Mouse (Mus musculus): ENCODE measurements around the gene Gabbr2. TPM values are rescaled to one million over a fixed set of nuclear protein-coding genes. Genes with fewer than 3 reads are reported as not detected.

The Gabbr2 gene
- polyA plus RNA-seq, 1 experiment from 2014 or later, result 0.20 TPM

DNA sequence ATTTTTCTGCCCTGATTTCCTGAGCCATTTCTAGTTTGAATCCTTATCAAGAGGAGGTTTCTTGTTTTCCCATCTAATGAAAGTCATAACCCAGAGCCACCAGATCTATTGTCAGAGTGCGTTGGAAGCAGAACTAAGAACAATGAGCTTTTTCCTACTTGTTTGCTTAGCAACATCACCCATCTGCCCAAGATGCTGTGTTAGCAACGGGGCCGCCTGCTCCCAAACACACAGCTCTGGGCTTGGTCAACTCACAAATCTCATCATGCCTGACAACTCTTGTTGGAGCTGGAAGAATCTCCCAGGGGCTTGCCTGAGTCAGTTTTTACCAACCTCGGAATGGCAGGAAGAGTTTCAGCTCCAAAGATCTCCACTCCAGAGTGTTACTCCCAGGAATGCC, 111.7 kb downstream of the Gabbr2 start:
- ATAC-seq (ENCODE audit: insufficient number of reproducible peaks, low FRiP score, low TSS enrichment, low read depth), result no peak
- DNase-seq (ENCODE audit: low spot score), result no peak
- Histone ChIP-seq H3K4me3 (ENCODE audit: low read depth, low read length) (no peak overlapping the region), H3K36me3 (ENCODE audit: control insufficient read depth, insufficient read depth, low read length) (no peaks in the 10 kb centered on the region), H3K27ac (replicated peaks; ENCODE audit: low read depth, low read length) (no peak overlapping the region), H3K4me2 (ENCODE audit: low read depth, severe bottlenecking) (no peak overlapping the region), H3K9me3 (ENCODE audit: control insufficient read depth, low read length) (no peaks in the 10 kb centered on the region), H3K9ac (ENCODE audit: low read length) (no peak overlapping the region), H3K4me1 (ENCODE audit: control insufficient read depth, insufficient read depth, low read length) (peaks cover 4% of the 10 kb centered on the region; the same call in 1 of the 2 replicates), H3K27me3 (ENCODE audit: control insufficient read depth, insufficient read depth, low read length) (no peaks in the 10 kb centered on the region)
- 55% methylated on average over 4 of the region's 4 CpGs for WGBS

DNA sequence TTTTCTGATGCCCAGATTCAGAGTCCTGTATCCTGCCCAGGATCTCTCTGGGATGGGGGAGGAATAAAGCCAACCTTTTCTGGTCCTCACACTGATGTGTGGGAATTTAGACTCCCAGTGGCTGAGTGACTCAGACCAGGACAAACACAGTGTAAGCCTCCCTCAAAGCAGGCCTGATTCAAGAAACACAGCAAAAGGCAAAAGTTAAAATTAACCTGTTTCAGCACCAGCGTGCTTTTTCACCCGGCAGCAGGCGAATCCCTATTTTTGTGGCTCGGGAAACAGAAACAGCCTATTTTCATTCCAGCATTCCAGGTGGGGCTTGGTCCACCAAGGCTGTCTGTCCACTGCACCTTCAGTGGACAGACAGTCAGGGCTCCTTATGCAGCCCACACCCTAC, 118.9 kb downstream of the Gabbr2 start:
- 87% methylated on average over 4 of the region's 4 CpGs for WGBS
- no peak for DNase-seq (ENCODE audit: low spot score)
- H3K27me3 ChIP-seq (ENCODE audit: control insufficient read depth, insufficient read depth, low read length), result no peaks in the 10 kb centered on the region

DNA sequence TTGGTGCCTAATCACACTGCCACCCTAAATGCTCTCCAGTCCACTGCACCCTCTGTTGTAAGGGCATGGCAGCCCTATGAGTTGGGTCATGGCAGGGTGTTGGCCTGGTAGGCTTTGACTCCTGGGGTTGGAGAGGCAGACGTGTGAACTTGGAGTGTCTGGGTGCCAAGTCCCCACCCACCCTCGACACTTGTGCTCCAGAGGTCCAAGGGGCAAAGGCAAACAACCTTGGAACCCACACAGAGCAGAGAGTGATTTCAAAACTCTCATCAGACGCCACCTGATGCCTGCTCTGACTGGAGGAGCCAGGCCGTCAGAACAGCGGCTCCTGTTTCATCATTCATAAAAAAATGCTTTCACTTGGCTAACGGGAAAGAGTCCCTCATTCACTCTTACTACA, 121.5 kb downstream of the Gabbr2 start:
- no peaks in the 10 kb centered on the region for H3K4me1 ChIP-seq (ENCODE audit: control insufficient read depth, insufficient read depth, low read length)
- no peak overlapping the region for H3K27ac ChIP-seq (replicated peaks; ENCODE audit: low read depth, low read length)
- no peak for DNase-seq (ENCODE audit: low spot score)
- 42% methylated on average over 6 of the region's 6 CpGs for WGBS
- no peaks in the 10 kb centered on the region for H3K9me3 ChIP-seq (ENCODE audit: control insufficient read depth, low read length)
- H3K4me3 ChIP-seq (ENCODE audit: low read depth, low read length), result no peak overlapping the region
- no peaks in the 10 kb centered on the region for H3K36me3 ChIP-seq (ENCODE audit: control insufficient read depth, insufficient read depth, low read length)
- ATAC-seq (ENCODE audit: insufficient number of reproducible peaks, low FRiP score, low TSS enrichment, low read depth), result no peak
- no peak overlapping the region for H3K4me2 ChIP-seq (ENCODE audit: low read depth, severe bottlenecking)
- H3K27me3 ChIP-seq (ENCODE audit: control insufficient read depth, insufficient read depth, low read length), result no peaks in the 10 kb centered on the region
- H3K9ac ChIP-seq (ENCODE audit: low read length), result no peak overlapping the region

More for the DNA sequence above, 118.9 kb downstream of the Gabbr2 start:
- ATAC-seq (ENCODE audit: insufficient number of reproducible peaks, low FRiP score, low TSS enrichment, low read depth), result no peak
- H3K4me2 ChIP-seq (ENCODE audit: low read depth, severe bottlenecking), result no peak overlapping the region
- H3K4me3 ChIP-seq (ENCODE audit: low read depth, low read length), result no peak overlapping the region
- H3K36me3 ChIP-seq (ENCODE audit: control insufficient read depth, insufficient read depth, low read length), result no peaks in the 10 kb centered on the region
- no peak overlapping the region for H3K27ac ChIP-seq (replicated peaks; ENCODE audit: low read depth, low read length)
- no peaks in the 10 kb centered on the region for H3K4me1 ChIP-seq (ENCODE audit: control insufficient read depth, insufficient read depth, low read length)
- no peak overlapping the region for H3K9ac ChIP-seq (ENCODE audit: low read length)
- no peaks in the 10 kb centered on the region for H3K9me3 ChIP-seq (ENCODE audit: control insufficient read depth, low read length)

DNA sequence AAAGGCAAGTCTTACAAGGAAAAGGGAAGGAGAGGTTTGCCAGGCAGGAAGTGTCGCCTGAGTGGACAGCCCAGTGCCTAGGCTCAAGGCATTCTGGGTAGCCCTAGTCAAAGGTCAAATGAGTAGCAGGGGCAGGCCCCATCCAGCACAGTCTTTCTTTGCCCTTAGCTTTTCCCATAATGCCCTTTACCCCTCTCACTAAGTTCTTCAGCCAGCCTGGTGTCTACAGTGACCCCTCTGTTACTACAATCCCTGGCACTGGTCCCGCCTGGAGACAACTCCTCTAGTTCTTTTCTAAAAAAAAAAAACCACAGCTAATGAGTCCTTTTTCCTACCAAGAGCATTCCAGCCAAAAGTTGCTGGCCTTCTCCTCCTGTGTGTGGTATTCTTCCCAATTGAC, 122.3 kb downstream of the Gabbr2 start:
- Histone ChIP-seq H3K4me2 (ENCODE audit: low read depth, severe bottlenecking) (no peak overlapping the region), H3K4me3 (ENCODE audit: low read depth, low read length) (no peak overlapping the region), H3K9me3 (ENCODE audit: control insufficient read depth, low read length) (no peaks in the 10 kb centered on the region), H3K9ac (ENCODE audit: low read length) (no peak overlapping the region), H3K4me1 (ENCODE audit: control insufficient read depth, insufficient read depth, low read length) (no peaks in the 10 kb centered on the region), H3K27me3 (ENCODE audit: control insufficient read depth, insufficient read depth, low read length) (no peaks in the 10 kb centered on the region), H3K36me3 (ENCODE audit: control insufficient read depth, insufficient read depth, low read length) (no peaks in the 10 kb centered on the region), H3K27ac (replicated peaks; ENCODE audit: low read depth, low read length) (no peak overlapping the region)
- DNase-seq (ENCODE audit: low spot score) (no peak), ATAC-seq (ENCODE audit: insufficient number of reproducible peaks, low FRiP score, low TSS enrichment, low read depth) (no peak)
- WGBS, result 86% methylated on average over 2 of the region's 2 CpGs

DNA sequence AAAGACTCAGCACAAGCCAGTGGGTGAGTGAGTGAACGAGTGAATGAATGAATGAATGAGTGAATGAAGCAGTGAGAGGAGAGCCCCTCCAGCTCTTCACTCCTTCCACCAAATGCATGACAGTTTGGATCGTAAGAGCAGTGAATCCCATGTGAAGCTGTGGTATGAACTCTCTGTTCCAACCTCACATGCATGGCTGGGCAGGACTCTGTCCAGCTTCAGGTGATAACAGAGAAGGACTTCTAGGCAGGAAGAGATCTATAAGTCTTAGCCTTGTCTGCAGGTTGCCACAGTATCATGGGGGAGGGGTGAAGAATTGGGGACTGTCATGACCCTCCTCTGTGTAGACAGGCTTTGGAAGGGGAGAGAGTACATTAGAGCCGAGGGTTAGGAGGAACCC, 122.8 kb downstream of the Gabbr2 start:
- DNase-seq (ENCODE audit: low spot score) (no peak), ATAC-seq (ENCODE audit: insufficient number of reproducible peaks, low FRiP score, low TSS enrichment, low read depth) (no peak)
- Histone ChIP-seq H3K27ac (replicated peaks; ENCODE audit: low read depth, low read length) (no peak overlapping the region), H3K4me3 (ENCODE audit: low read depth, low read length) (no peak overlapping the region), H3K27me3 (ENCODE audit: control insufficient read depth, insufficient read depth, low read length) (no peaks in the 10 kb centered on the region), H3K36me3 (ENCODE audit: control insufficient read depth, insufficient read depth, low read length) (no peaks in the 10 kb centered on the region), H3K9ac (ENCODE audit: low read length) (no peak overlapping the region), H3K4me1 (ENCODE audit: control insufficient read depth, insufficient read depth, low read length) (no peaks in the 10 kb centered on the region), H3K4me2 (ENCODE audit: low read depth, severe bottlenecking) (no peak overlapping the region), H3K9me3 (ENCODE audit: control insufficient read depth, low read length) (no peaks in the 10 kb centered on the region)
- WGBS, result 89% methylated on average over 3 of the region's 3 CpGs

DNA sequence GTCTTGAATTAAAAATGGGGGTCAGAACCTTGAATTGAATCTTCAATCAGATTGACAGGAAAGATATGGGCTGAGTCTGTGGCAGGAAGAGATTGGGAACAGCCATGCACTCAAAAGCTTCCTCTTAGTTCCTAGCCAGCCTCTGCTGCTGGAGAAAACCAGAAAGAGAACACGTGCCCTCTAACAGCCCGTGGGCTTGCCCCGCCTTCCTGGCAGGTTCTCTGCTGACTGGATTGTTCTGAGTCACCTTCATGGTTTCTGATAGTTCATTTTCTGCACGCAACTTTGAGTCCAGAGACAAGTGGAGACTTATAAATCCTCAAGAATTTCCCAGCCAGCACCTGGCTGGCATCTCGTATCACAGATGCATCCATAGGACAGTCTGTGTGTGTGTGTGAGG, 123.5 kb downstream of the Gabbr2 start:
- ATAC-seq (ENCODE audit: insufficient number of reproducible peaks, low FRiP score, low TSS enrichment, low read depth), result no peak

DNA sequence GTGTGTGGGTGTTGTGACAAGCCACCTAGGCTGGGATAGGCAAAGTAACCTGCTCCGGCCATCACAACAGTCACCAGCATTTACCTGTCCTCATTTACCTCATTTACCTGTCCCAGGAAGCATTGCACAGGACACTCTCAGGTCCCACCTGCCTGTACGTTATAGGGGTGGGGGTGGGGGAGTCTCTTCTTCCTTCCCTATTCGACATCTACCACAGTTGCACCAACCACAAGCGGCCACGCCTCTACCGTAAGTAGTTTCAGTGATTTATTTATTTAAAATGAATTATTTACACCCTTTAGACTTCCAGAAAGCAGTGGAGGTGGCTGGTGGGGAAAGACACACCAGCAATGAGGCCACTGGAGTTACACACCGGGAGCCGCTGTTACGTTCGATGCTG, 123.9 kb downstream of the Gabbr2 start:
- no peaks in the 10 kb centered on the region for H3K4me1 ChIP-seq (ENCODE audit: control insufficient read depth, insufficient read depth, low read length)
- H3K9ac ChIP-seq (ENCODE audit: low read length), result no peak overlapping the region
- no peak overlapping the region for H3K4me3 ChIP-seq (ENCODE audit: low read depth, low read length)
- no peak overlapping the region for H3K4me2 ChIP-seq (ENCODE audit: low read depth, severe bottlenecking)
- ATAC-seq (ENCODE audit: insufficient number of reproducible peaks, low FRiP score, low TSS enrichment, low read depth), result no peak
- 91% methylated on average over 10 of the region's 10 CpGs for WGBS
- DNase-seq (ENCODE audit: low spot score), result no peak
- H3K27ac ChIP-seq (replicated peaks; ENCODE audit: low read depth, low read length), result no peak overlapping the region
- H3K27me3 ChIP-seq (ENCODE audit: control insufficient read depth, insufficient read depth, low read length), result no peaks in the 10 kb centered on the region
- H3K36me3 ChIP-seq (ENCODE audit: control insufficient read depth, insufficient read depth, low read length), result no peaks in the 10 kb centered on the region
- H3K9me3 ChIP-seq (ENCODE audit: control insufficient read depth, low read length), result no peaks in the 10 kb centered on the region

More for the DNA sequence above, 123.5 kb downstream of the Gabbr2 start:
- H3K4me1 ChIP-seq (ENCODE audit: control insufficient read depth, insufficient read depth, low read length), result no peaks in the 10 kb centered on the region
- WGBS, result 76% methylated on average over 5 of the region's 5 CpGs
- no peaks in the 10 kb centered on the region for H3K27me3 ChIP-seq (ENCODE audit: control insufficient read depth, insufficient read depth, low read length)
- no peak overlapping the region for H3K9ac ChIP-seq (ENCODE audit: low read length)
- no peak overlapping the region for H3K4me3 ChIP-seq (ENCODE audit: low read depth, low read length)
- H3K36me3 ChIP-seq (ENCODE audit: control insufficient read depth, insufficient read depth, low read length), result no peaks in the 10 kb centered on the region
- H3K27ac ChIP-seq (replicated peaks; ENCODE audit: low read depth, low read length), result no peak overlapping the region
- no peak for DNase-seq (ENCODE audit: low spot score)
- no peaks in the 10 kb centered on the region for H3K9me3 ChIP-seq (ENCODE audit: control insufficient read depth, low read length)
- no peak overlapping the region for H3K4me2 ChIP-seq (ENCODE audit: low read depth, severe bottlenecking)

DNA sequence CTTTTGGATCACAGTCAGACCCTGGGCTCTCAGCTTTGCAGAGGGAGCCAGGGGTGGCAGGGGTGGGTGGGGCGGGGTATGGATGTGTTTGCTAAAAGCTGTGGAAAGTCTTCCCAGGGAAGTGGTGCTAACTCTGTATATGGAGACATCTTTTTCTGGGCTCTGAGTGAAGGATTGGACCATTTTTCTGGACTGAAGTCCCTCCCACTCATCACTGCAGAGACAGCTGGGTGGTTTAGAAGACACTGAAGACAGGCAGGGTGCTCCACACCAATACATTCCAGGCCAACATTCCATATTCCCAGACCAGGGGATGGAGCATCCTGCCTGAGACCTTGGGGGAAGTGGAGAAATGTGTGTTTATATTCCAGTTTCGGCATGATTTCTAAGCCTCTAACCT, 125.6 kb downstream of the Gabbr2 start:
- Histone ChIP-seq H3K4me2 (ENCODE audit: low read depth, severe bottlenecking) (no peak overlapping the region), H3K27ac (replicated peaks; ENCODE audit: low read depth, low read length) (no peak overlapping the region), H3K4me1 (ENCODE audit: control insufficient read depth, insufficient read depth, low read length) (no peaks in the 10 kb centered on the region), H3K9me3 (ENCODE audit: control insufficient read depth, low read length) (no peaks in the 10 kb centered on the region), H3K9ac (ENCODE audit: low read length) (no peak overlapping the region), H3K27me3 (ENCODE audit: control insufficient read depth, insufficient read depth, low read length) (no peaks in the 10 kb centered on the region), H3K36me3 (ENCODE audit: control insufficient read depth, insufficient read depth, low read length) (no peaks in the 10 kb centered on the region), H3K4me3 (ENCODE audit: low read depth, low read length) (no peak overlapping the region)
- ATAC-seq (ENCODE audit: insufficient number of reproducible peaks, low FRiP score, low TSS enrichment, low read depth) (no peak), DNase-seq (ENCODE audit: low spot score) (no peak)
- WGBS, result 91% methylated on average over 2 of the region's 2 CpGs

DNA sequence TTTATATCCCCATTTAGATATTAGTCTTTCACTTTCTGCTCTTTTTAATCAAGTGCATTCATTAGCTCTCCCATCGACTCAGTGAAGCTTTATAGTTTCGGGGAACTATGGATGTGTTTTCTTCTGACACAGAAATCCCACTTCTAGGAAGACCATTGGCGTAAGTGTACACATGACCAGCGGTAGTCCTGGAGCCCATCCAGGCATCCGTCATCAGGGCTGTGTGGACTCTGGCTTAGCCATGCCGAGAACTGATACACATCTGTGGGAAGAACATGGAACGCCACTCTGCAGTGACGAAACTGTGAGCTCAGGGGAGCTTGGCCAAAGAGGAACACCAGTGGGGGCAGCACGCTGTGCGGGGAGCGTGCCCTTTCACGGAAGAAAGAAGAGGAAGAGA, 128.0 kb downstream of the Gabbr2 start:
- ATAC-seq (ENCODE audit: insufficient number of reproducible peaks, low FRiP score, low TSS enrichment, low read depth), result no peak
- 89% methylated on average over 12 of the region's 12 CpGs for whole genome bisulfite sequencing
- no peak for DNase-seq (ENCODE audit: low spot score)

More for the DNA sequence above, 128.0 kb downstream of the Gabbr2 start:
- Histone ChIP-seq H3K4me2 (ENCODE audit: low read depth, severe bottlenecking) (no peak overlapping the region), H3K9me3 (ENCODE audit: control insufficient read depth, low read length) (no peaks in the 10 kb centered on the region), H3K4me1 (ENCODE audit: control insufficient read depth, insufficient read depth, low read length) (peaks cover 4% of the 10 kb centered on the region; the same call in 1 of the 2 replicates), H3K9ac (ENCODE audit: low read length) (no peak overlapping the region), H3K27ac (replicated peaks; ENCODE audit: low read depth, low read length) (no peak overlapping the region), H3K4me3 (ENCODE audit: low read depth, low read length) (no peak overlapping the region), H3K36me3 (ENCODE audit: control insufficient read depth, insufficient read depth, low read length) (no peaks in the 10 kb centered on the region), H3K27me3 (ENCODE audit: control insufficient read depth, insufficient read depth, low read length) (no peaks in the 10 kb centered on the region)

Measured in limb, embryonic 11.5 days (tissue).